Mouse (Mus musculus): ENCODE results near the gene Tcerg1l. TPM values are rescaled to one million over a fixed set of nuclear protein-coding genes. Genes with fewer than 3 reads are reported as not detected.

Gene Tcerg1l
- polyA plus RNA-seq, 1 experiment from 2014 or later, result 6.5 TPM

GRCm38 (mm10) chr7:138196139-138196538 is 201.4 kb downstream of the Tcerg1l start:
- Histone ChIP-seq H3K9ac (ENCODE audit: low read length) (no peak overlapping the region), H3K4me1 (ENCODE audit: control insufficient read depth, insufficient read depth, low read length) (no peaks in the 10 kb centered on the region), H3K36me3 (ENCODE audit: control insufficient read depth, insufficient read depth, low read length) (no peaks in the 10 kb centered on the region), H3K4me2 (ENCODE audit: low read depth) (no peak overlapping the region), H3K4me3 (ENCODE audit: low read depth, low read length) (no peak overlapping the region), H3K27ac (ENCODE audit: low read depth, low read length) (no peak overlapping the region), H3K27me3 (ENCODE audit: control insufficient read depth, insufficient read depth, low read length) (no peaks in the 10 kb centered on the region), H3K9me3 (ENCODE audit: control insufficient read depth, low read length) (no peaks in the 10 kb centered on the region)
- DNase-seq (ENCODE audit: low spot score) (no peak), ATAC-seq (ENCODE audit: insufficient read depth, low FRiP score, low TSS enrichment) (no peak)
- WGBS, result 83% methylated on average over 2 of the region's 2 CpGs

- H3K9ac ChIP-seq (ENCODE audit: low read length), result no peak overlapping the region
- no peak overlapping the region for H3K4me3 ChIP-seq (ENCODE audit: low read depth, low read length)
- DNase-seq (ENCODE audit: low spot score) (no peak), ATAC-seq (ENCODE audit: insufficient read depth, low FRiP score, low TSS enrichment) (no peak)
- 93% methylated on average over 5 of the region's 5 CpGs for WGBS
- H3K4me1 ChIP-seq (ENCODE audit: control insufficient read depth, insufficient read depth, low read length), result no peaks in the 10 kb centered on the region
- H3K36me3 ChIP-seq (ENCODE audit: control insufficient read depth, insufficient read depth, low read length), result no peaks in the 10 kb centered on the region
- H3K27ac ChIP-seq (ENCODE audit: low read depth, low read length), result no peak overlapping the region
- H3K27me3 ChIP-seq (ENCODE audit: control insufficient read depth, insufficient read depth, low read length), result no peaks in the 10 kb centered on the region
- no peaks in the 10 kb centered on the region for H3K9me3 ChIP-seq (ENCODE audit: control insufficient read depth, low read length)
- H3K4me2 ChIP-seq (ENCODE audit: low read depth), result no peak overlapping the region
Measured at GRCm38 (mm10) chr7:138184197-138184596, 213.3 kb downstream of the Tcerg1l start.

GRCm38 (mm10) chr7:138182216-138182615 is 215.3 kb downstream of the Tcerg1l start:
- no peaks in the 10 kb centered on the region for H3K36me3 ChIP-seq (ENCODE audit: control insufficient read depth, insufficient read depth, low read length)
- H3K27me3 ChIP-seq (ENCODE audit: control insufficient read depth, insufficient read depth, low read length), result no peaks in the 10 kb centered on the region
- no peaks in the 10 kb centered on the region for H3K9me3 ChIP-seq (ENCODE audit: control insufficient read depth, low read length)
- ATAC-seq (ENCODE audit: insufficient read depth, low FRiP score, low TSS enrichment) (no peak), DNase-seq (ENCODE audit: low spot score) (no peak)
- 63% methylated on average over 3 of the region's 3 CpGs for WGBS
- H3K4me2 ChIP-seq (ENCODE audit: low read depth), result no peak overlapping the region
- no peak overlapping the region for H3K4me3 ChIP-seq (ENCODE audit: low read depth, low read length)
- H3K27ac ChIP-seq (ENCODE audit: low read depth, low read length), result no peak overlapping the region
- H3K9ac ChIP-seq (ENCODE audit: low read length), result no peak overlapping the region
- H3K4me1 ChIP-seq (ENCODE audit: control insufficient read depth, insufficient read depth, low read length), result no peaks in the 10 kb centered on the region

GRCm38 (mm10) chr7:138178617-138179016 is 218.9 kb downstream of the Tcerg1l start:
- Histone ChIP-seq H3K4me2 (ENCODE audit: low read depth) (no peak overlapping the region), H3K27ac (ENCODE audit: low read depth, low read length) (no peak overlapping the region), H3K36me3 (ENCODE audit: control insufficient read depth, insufficient read depth, low read length) (no peaks in the 10 kb centered on the region), H3K27me3 (ENCODE audit: control insufficient read depth, insufficient read depth, low read length) (no peaks in the 10 kb centered on the region), H3K4me3 (ENCODE audit: low read depth, low read length) (no peak overlapping the region), H3K9ac (ENCODE audit: low read length) (no peak overlapping the region), H3K9me3 (ENCODE audit: control insufficient read depth, low read length) (no peaks in the 10 kb centered on the region), H3K4me1 (ENCODE audit: control insufficient read depth, insufficient read depth, low read length) (no peaks in the 10 kb centered on the region)
- ATAC-seq (ENCODE audit: insufficient read depth, low FRiP score, low TSS enrichment) (no peak), DNase-seq (ENCODE audit: low spot score) (no peak)
- 88% methylated on average over 2 of the region's 2 CpGs for WGBS

GRCm38 (mm10) chr7:138176026-138176425 is 221.5 kb downstream of the Tcerg1l start:
- no peaks in the 10 kb centered on the region for H3K36me3 ChIP-seq (ENCODE audit: control insufficient read depth, insufficient read depth, low read length)
- no peaks in the 10 kb centered on the region for H3K9me3 ChIP-seq (ENCODE audit: control insufficient read depth, low read length)
- no peak overlapping the region for H3K27ac ChIP-seq (ENCODE audit: low read depth, low read length)
- H3K27me3 ChIP-seq (ENCODE audit: control insufficient read depth, insufficient read depth, low read length), result no peaks in the 10 kb centered on the region
- H3K4me2 ChIP-seq (ENCODE audit: low read depth), result no peak overlapping the region
- ATAC-seq (ENCODE audit: insufficient read depth, low FRiP score, low TSS enrichment) (no peak), DNase-seq (ENCODE audit: low spot score) (no peak)
- no peaks in the 10 kb centered on the region for H3K4me1 ChIP-seq (ENCODE audit: control insufficient read depth, insufficient read depth, low read length)
- WGBS, result 76% methylated on average over 2 of the region's 2 CpGs
- H3K4me3 ChIP-seq (ENCODE audit: low read depth, low read length), result no peak overlapping the region
- no peak overlapping the region for H3K9ac ChIP-seq (ENCODE audit: low read length)

- no peaks in the 10 kb centered on the region for H3K9me3 ChIP-seq (ENCODE audit: control insufficient read depth, low read length)
- DNase-seq (ENCODE audit: low spot score), result no peak
- no peaks in the 10 kb centered on the region for H3K36me3 ChIP-seq (ENCODE audit: control insufficient read depth, insufficient read depth, low read length)
- 81% methylated on average over 4 of the region's 4 CpGs for WGBS
- no peaks in the 10 kb centered on the region for H3K27me3 ChIP-seq (ENCODE audit: control insufficient read depth, insufficient read depth, low read length)
- no peak overlapping the region for H3K9ac ChIP-seq (ENCODE audit: low read length)
- no peak for ATAC-seq (ENCODE audit: insufficient read depth, low FRiP score, low TSS enrichment)
- no peak overlapping the region for H3K4me3 ChIP-seq (ENCODE audit: low read depth, low read length)
- H3K27ac ChIP-seq (ENCODE audit: low read depth, low read length), result no peak overlapping the region
- no peaks in the 10 kb centered on the region for H3K4me1 ChIP-seq (ENCODE audit: control insufficient read depth, insufficient read depth, low read length)
- H3K4me2 ChIP-seq (ENCODE audit: low read depth), result no peak overlapping the region
Measured at GRCm38 (mm10) chr7:138170389-138170788, 227.1 kb downstream of the Tcerg1l start.

Data from neural tube, embryonic 11.5 days (tissue).